Mouse (Mus musculus): ENCODE measurements around the gene Prdm13.

- TF ChIP-seq MEF2A (IDR thresholded peaks at IDR 0.05; ENCODE audit: borderline replicate concordance, low read depth, low read length), result no peak
- TF ChIP-seq CTCF (conservative IDR thresholded peaks at IDR 0.05 in 1 of 2, IDR thresholded peaks at IDR 0.05 in 1 of 2; ENCODE audit: low read depth in 2 of 2, low read length in 2 of 2), result no peak
- TF ChIP-seq JUND (conservative IDR thresholded peaks at IDR 0.05; ENCODE audit: low read depth, low read length), result no peak
- TF ChIP-seq MAFK (IDR thresholded peaks at IDR 0.05; ENCODE audit: insufficient replicate concordance, low read length), result no peak
- TF ChIP-seq ETS1 (conservative IDR thresholded peaks at IDR 0.05; ENCODE audit: low read depth, low read length), result no peak
These were observed 57.1 kb downstream of the Prdm13 start for GRCm38 (mm10) chr4:21628367-21629274.
